Mouse (Mus musculus): ENCODE measurements at regions not wholly inside any gene's neighbourhood (a gene's known extent, or its start where the extent isn't known, plus 50 kb on each side); places are given as distances from the start of the nearest gene placed in this dataset.

DNA sequence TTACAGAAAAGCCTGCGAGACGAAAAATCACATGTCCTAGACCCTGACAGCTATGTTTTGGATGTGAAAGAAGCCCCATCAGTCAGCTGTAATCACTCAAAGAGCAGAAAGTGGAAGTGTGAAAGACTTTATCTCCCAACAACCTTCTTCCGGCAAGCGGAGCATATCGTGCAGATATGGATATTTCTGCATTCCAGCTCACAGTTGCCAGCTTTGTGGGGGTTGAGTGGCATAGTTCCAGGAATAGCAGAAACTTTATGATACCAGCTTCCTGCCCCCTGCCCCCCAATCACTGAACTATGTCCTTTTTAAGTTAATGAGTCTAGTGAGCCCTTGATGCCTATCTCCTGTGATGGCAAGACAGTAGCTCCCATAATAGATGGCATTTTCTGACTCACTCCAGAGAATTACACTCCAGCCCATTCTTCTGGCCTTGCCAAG lies 72.9 kb upstream of the Spred1 start:
- Histone ChIP-seq H3K9me3 (peaks cover 3% of the 10 kb centered on the region; the same call in 1 of the 2 replicates), H3K36me3 (replicated peaks; ENCODE audit: low read length) (peaks cover 3% of the 10 kb centered on the region), H3K27me3 (replicated peaks) (no peaks in the 10 kb centered on the region), H3K4me1 (peaks cover 10% of the 10 kb centered on the region), H3K4me3 (replicated peaks) (peak overlapping the region; percentile 10)
- no peak for TF ChIP-seq FLI1 (IDR thresholded peaks at IDR 0.05; ENCODE audit: low read length)
- TF ChIP-seq GATA1 (IDR thresholded peaks at IDR 0.05; ENCODE audit: borderline replicate concordance, low read length) = no peak

DNA sequence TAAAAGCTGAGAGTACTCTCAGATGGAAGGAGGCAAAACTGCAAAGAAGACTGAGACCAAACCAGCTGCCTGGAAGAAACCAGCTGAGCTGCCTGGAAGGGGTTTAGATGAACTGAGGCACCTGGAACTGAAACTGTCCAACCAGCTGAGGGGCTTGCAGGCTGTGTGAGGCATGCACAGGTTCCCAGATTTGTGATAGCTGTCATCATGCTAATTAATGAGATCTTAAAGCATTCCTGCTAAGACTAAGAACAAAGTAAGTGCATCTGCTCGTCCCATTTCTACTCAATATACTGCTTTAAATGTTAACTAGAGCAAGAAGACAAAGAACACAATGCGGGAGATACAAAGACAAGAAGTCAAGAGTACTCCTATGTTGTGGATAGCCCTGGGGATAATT lies 71.1 kb upstream of the Spred1 start:
- no peak for TF ChIP-seq FLI1 (IDR thresholded peaks at IDR 0.05; ENCODE audit: low read length)
- TF ChIP-seq GATA1 (IDR thresholded peaks at IDR 0.05; ENCODE audit: borderline replicate concordance, low read length) = no peak
- peaks cover 3% of the 10 kb centered on the region for H3K36me3 ChIP-seq (replicated peaks; ENCODE audit: low read length)
- peaks cover 21% of the 10 kb centered on the region for H3K4me1 ChIP-seq
- no peaks in the 10 kb centered on the region for H3K27me3 ChIP-seq (replicated peaks)
- peaks cover 3% of the 10 kb centered on the region; the same call in 1 of the 2 replicates for H3K9me3 ChIP-seq
- no peak overlapping the region for H3K4me3 ChIP-seq (replicated peaks)

DNA sequence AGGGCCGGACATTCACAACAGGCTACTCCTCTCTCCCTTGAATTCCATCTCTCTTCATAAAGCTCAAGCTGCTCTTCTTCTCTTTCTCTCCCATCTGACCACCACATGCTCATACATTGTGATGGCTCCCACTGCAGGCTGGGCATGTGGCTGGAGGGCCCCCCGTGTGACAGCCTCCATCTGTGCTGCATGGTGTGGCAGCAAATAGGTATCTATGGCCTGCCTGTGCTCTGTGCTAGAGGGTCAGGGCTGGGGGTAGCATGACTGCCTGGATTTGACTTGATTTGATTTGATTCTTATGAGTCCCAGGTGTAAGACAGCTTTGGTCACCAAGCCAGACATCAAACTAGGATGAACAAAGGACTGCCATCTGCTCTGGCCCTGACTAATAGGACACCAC lies 57.0 kb upstream of the Spred1 start:
- H3K4me3 ChIP-seq (replicated peaks) = no peak overlapping the region
- no peaks in the 10 kb centered on the region for H3K36me3 ChIP-seq (replicated peaks; ENCODE audit: low read length)
- H3K27me3 ChIP-seq (replicated peaks) = peaks cover 8% of the 10 kb centered on the region
- peaks cover 7% of the 10 kb centered on the region; the same call in 1 of the 2 replicates for H3K4me1 ChIP-seq
- TF ChIP-seq FLI1 (IDR thresholded peaks at IDR 0.05; ENCODE audit: low read length) (no peak), GATA1 (IDR thresholded peaks at IDR 0.05; ENCODE audit: borderline replicate concordance, low read length) (no peak)
- H3K9me3 ChIP-seq = no peaks in the 10 kb centered on the region

DNA sequence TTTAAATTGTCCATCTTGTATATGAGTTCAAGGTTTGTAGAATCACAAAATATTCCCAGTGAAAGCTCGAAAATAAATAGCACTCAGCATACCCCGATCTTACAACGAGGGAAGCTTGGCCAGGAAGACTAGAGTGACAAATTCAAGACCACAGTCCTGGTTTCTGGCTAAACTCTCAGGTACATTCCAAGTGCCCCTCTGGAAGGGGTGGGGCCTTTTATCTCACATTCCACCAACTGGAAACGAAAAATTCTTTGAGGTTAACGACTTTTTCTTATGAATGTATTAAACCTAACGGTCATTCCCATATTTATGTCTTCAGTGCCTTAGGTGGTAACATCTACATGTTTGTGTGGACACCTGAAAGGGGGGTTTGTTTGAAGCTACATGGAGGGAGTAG lies 50.8 kb upstream of the Spred1 start:
- no peaks in the 10 kb centered on the region for H3K36me3 ChIP-seq (replicated peaks; ENCODE audit: low read length)
- H3K9me3 ChIP-seq = no peaks in the 10 kb centered on the region
- no peaks in the 10 kb centered on the region for H3K27me3 ChIP-seq (replicated peaks)
- TF ChIP-seq FLI1 (IDR thresholded peaks at IDR 0.05; ENCODE audit: low read length) (no peak), GATA1 (IDR thresholded peaks at IDR 0.05; ENCODE audit: borderline replicate concordance, low read length) (no peak)
- no peak overlapping the region for H3K4me3 ChIP-seq (replicated peaks)
- no peaks in the 10 kb centered on the region for H3K4me1 ChIP-seq

DNA sequence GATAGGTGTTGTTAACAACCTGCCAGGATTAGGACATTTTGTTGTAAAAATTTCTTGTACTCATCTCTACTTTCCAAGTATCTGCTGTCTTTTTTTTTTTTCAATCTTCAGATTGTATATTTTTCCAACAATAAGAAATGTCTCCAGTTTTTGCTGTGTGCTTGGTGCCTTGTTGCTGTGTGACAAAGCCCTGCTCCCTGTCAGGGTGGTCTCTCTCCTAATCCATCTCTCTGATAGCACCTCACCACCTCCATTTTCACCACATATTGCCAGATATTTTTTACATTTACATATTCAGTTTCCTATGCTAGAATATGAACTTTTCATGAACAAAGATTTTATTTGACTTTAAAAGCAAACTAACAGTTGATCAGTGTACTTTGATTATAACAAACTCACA lies 50.1 kb upstream of the Spred1 start:
- Histone ChIP-seq H3K27me3 (replicated peaks) (no peaks in the 10 kb centered on the region), H3K36me3 (replicated peaks; ENCODE audit: low read length) (no peaks in the 10 kb centered on the region), H3K4me3 (replicated peaks) (no peak overlapping the region), H3K4me1 (no peaks in the 10 kb centered on the region), H3K9me3 (no peaks in the 10 kb centered on the region)
- TF ChIP-seq FLI1 (IDR thresholded peaks at IDR 0.05; ENCODE audit: low read length) = no peak
- TF ChIP-seq GATA1 (IDR thresholded peaks at IDR 0.05; ENCODE audit: borderline replicate concordance, low read length) = no peak

Data from megakaryocyte, embryonic 14.5 days (primary cell).